Mouse (Mus musculus) fibroblast of lung, adult 2 months (primary cell): ENCODE data around the gene Zfp618.
A peak's percentile ranks its signal among the peaks of the same experiment; 100 is the strongest.

ENCODE experiments used
- DNase-seq: peaks from one replicate; pipeline ENCODE4 v3.0.0-alpha.2; 2011; ENCODE audit warnings: low read depth

The Zfp618 gene

DNA sequence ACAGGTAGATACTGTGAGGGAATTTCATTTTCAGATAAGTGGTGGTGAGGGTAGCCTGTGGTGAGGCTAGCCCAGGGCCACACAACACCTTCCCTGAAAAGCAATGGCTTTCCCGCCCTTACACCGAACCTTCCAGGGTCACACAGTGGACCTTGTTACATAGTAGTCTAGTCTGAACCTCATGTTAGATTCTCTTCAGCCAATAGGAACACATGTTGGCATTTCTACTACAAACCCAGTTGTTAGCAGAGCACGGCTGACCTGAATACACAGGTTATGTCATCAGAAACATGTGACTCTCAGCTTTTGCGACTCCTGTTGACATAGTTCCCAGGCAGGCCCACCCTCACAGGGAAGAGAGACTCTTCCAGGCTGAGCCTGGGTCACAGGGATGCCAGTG, 33.9 kb downstream of the Zfp618 start:
- no peak for DNase-seq

DNA sequence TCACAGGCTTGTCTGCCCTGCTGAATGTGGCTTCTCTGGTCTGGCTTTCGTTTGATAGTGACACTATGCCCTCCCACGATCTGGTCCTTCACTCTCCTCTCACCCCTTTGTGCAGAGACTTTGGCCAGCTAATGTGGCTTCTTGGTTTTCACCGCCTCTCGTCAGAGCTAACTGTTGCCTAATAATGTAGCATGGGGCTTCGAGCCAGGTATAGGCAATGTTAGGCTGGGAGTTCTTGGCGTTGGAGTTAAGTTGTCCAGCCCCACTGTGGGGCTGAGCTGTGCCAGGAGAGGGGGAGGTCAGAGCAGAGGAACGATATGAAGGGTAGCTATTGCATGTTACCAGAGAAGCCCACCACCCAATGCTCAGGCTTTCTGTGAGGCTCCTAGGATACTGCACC, 34.5 kb downstream of the Zfp618 start:
- DNase-seq = no peak

DNA sequence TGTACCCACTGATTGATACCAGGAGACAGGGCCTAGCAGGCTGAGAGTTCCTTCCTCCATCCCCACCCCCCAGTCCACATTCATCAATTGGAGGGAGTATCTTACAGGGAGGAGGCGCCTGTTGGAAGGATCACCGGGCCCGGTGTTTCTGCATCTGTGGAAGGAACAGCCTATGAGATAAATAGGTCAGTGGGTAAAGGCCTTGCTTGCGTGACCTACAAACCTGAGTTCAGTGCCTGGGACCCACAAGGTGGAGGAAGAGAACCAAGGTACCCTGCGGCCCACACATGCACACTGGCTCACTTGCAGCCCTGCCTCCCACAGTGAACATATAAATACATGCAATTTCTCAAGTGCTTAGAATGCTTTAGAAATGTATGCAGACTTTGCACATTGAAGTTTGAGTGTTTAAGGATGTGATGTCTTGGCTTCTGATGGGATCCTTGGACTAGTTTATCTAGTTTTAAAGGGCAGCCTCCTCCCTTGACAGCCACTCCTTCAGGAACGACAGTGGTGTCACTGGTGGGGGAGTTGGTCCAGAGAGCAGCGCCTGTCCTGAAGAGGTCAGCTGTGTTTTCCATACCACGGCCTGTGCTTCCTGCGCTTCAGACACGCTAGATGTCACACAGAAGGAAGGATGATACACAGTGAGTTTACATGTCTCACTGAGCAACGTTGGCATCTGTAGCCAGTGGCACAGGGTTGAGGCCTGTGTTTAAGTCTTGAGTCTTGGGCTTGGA, 35.1 kb downstream of the Zfp618 start:
- no peak for DNase-seq

DNA sequence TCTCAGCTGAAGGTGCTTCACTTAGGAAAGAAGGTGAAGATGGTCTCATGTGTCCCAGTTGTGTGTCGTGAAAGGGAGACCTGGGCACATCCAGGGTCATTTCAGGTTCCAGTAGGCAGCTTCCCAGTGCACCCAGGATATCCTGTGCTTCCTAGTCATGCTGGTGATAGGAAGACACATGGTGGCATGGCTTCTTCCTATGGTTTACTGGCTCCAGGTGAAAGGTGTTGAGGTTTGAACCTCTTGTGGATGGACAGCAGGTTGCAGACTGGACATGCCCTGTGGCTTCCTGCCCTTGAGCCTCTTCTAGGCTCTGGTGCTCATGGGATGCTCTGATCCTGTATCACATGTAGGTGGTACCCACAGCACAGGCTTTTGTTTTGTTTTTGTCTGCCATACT, 37.0 kb downstream of the Zfp618 start:
- DNase-seq = no peak

DNA sequence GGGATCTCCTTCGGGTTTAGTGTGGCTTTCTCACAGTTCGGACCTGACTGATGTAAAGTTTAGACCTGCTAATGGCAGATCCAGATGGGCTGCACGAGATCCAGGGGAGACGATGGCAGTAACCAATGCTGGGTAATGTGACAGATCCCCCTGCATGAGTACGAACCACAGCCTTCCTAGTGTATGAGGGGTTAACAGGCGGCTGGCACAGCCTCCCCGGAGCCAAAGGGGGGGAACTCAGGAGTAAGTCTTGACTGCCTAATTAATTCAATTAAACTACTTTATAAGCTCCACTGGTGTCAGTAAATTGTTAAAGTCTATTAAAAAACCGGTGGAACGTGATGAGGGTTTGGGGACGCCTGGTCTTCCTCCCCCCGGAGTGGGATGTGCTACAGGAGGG, 39.1 kb downstream of the Zfp618 start:
- DNase-seq = no peak

DNA sequence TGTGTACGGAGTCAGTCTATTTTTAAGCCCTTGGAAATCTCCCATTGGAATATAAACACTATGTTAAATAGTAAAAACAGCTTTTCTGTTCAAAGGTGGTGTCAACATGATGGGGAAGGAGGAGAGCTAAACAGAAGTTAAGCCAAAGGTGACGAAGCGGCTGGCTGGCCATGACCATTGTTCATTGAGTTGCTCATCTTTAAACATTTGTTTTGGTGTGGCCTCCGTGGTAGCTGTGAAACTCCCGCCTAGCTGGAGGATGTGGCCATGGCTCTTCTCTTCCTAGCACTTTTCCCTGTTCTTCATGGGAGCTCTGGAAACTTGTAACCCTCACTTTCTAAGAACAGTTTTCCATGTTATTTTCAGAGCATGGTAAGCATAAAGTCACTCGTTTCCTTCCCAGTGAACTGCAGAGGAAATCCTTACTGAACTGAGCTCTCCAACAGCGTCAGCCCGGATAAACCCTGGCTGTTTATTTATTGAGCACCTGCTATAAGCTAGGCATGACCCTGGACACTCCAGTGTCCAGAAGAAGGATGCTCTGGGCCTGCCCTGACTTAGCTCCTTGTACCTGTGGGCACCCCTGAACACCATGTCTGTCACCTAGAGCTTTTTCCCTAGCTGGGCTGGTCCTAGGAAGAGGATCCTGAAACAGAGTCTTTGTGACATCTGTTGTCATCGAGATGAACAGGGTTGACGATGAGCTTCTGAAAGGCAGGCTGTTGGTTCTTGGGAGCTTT, 40.2 kb downstream of the Zfp618 start:
- DNase-seq = no peak

DNA sequence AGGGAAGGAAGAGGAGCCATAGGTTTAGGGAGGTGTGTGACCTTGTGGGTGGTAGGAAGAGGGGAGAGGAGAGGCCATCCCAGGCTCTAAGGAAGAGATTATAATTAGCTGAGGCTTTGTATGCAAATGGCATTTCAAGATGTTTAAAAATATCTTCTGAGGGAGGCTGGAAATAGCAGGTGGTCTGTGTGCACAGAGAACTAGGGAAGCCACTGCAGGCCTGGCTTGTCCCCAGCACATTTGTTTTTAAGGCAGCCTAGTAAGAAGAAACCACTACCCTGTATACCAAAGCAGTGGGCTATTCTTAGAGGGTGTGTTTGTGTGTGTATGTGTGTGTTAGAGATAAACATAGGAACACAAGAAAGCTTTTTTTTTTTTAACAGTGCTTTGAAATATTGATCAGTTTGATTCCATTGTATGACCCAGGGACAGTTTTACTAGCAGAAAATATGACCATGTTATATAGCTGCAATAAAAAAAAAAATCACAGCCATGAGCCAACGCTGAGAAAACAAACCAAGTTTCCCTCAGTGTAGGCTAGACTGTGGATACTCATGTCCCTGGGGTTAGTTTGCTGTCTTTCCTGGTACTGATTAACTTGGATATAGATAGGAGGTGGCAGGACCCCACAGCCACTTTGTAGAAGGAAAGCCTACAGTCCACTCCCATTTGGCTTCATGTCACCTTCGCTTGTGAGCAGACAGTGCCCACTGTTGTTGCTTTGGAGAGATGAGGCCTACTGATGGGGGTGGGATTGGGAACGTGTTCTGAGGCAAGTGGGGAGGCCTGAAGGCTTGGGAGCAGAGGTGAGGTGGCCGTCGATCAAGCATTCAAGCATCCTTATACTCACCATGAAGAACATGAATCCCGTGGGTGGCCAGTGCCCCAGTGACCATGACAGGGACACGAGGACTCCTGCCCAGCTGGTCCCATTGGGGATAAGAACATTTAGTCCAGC, 41.1 kb downstream of the Zfp618 start:
- no peak for DNase-seq

DNA sequence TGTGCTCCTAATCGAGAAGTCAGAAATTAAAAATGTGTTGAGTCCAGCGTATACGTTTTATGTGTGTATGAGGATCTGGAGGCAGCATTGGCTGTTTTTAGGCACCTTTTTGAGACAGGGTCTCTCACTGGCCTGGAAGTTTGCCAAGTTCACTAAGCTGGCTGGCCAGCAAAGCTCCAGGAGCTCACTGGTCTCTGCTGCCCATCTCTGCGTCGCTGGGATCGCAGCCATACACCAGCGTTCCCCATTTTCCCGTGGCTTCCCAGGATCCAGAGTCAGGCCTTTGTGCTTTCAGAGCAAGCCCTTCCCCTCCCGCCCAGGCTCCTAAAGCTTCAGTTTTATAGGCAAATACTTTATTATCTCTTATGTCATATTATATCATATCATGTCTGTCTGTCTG, 42.8 kb downstream of the Zfp618 start:
- DNase-seq = no peak

DNA sequence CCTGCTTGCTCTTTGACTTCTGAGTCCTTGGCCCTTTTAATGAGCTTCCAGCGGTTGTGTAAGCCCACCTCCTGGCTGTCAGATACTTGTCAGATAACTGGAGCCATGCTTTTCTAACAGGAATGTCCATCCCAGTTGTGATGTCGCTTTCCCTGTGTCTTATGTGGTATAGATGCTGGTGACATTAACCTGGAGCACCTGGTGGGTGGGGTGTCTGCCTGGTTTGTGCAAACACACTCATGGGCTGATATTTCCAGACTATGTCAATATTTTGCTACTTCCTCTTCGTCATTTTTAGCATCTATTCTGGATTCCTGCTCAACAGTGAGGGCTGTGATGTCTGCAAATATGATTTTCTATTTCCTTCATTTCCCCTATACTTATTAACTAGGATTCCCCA, 43.4 kb downstream of the Zfp618 start:
- no peak for DNase-seq

DNA sequence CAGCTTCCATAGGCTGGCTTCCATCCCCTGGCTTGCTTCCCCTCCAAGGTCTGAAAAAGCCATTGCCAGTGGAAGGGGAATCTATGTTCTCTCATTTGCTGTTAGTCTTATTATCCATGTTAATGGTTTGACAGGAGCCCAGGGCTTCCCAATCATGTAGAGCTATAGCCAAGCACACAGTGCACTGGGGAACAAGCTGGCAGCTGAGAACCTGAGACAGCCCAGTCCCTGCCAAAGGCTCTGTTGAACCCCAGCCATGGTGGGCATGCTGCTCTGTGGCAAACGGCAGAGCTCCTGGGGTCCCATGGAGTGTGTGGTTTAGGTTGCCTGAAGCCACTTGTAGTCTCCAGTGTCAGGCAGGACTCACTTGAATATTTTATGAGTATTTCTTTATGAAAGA, 44.4 kb downstream of the Zfp618 start:
- no peak for DNase-seq

DNA sequence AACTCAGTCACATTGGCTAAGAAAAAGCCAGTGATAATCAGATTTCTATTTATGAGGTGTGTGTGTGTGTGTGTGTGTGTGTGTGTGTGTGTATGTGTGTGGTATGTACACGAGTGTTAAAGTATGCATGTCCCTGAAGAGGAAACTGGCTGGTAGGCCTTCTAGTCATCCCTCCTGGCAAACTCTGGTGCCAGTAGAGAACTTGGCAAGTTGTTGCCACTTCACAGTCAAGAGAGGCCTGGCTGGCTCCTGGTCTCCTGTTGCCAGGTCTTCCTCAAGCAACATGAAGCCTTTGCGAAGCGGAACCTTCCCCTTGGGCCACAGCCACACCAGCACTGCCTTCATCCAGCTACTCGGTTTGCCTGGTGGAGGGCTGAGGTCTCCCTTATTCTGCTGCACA, 44.9 kb downstream of the Zfp618 start:
- DNase-seq = peak; percentile 26

DNA sequence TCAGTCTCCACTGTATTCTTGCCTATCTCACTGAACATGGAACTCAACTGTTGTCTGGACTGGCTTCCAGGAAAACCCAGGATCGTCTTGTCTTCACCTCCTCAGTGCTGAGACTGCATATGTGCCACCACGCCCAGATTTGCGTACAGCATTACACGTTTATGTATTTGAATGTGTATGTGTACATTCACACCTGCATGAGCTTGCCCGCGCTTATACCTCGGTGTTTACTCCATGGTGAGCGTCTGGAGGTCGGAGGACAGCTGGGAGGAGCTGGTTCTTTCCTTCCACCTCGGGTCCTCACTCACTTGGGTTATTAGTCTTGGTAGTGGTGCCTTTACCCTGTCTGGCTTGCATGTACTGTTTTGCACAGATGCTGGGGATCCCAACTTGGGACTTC, 53.2 kb downstream of the Zfp618 start:
- DNase-seq = no peak

DNA sequence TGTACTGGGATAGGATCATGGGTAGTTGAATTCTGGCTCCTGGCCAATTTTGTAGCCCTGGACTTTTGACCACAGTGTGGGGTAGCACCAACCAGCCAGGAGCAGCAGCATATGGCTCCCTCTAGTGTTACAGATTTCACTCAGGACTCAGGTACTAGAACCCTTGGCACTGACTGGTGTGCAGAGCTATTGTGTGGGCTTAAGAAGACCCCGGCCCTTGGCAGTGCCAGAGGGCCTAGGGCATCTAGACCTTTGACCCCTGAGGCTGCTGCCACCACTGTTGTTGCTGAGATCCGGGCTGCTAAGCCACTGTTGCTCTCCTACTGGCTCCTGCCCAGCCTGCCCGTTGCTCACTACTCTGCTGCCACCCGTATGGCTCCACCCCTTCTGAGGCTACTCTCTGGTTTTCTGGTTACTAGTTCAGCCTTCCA, 54.1 kb downstream of the Zfp618 start:
- DNase-seq = no peak

DNA sequence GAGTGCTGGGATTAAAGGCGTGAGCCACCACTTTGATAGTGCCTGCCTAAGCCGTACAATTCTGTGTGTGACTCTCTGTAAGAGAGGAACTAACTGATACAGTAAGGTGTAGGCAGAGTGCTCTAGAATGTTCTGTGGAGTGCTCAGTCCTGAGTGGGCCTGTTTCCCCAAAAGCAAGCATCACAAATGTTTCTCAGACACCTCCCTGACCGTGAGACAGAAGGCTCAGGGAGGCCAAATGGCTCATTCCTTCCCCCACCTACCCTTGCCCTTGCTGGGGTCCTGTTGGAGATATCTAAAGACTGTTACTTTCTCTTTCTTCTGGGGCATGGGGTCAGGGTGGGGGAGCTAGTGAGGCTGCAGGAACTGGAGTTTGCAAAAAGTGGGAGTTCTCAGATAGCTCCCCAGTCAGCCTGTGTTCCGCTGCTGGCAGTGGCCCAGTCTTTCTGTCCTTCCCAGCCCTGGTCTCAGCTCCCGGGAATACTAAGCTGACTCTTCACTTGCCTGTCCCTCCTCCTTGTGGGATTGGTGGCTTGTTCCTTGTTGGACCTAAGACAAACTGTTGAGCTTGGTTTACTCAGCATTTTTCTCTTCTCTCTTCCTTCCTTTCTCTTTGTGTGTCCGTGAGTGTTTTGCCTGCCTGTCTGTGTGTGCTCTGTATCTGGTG, 55.8 kb downstream of the Zfp618 start:
- no peak for DNase-seq

DNA sequence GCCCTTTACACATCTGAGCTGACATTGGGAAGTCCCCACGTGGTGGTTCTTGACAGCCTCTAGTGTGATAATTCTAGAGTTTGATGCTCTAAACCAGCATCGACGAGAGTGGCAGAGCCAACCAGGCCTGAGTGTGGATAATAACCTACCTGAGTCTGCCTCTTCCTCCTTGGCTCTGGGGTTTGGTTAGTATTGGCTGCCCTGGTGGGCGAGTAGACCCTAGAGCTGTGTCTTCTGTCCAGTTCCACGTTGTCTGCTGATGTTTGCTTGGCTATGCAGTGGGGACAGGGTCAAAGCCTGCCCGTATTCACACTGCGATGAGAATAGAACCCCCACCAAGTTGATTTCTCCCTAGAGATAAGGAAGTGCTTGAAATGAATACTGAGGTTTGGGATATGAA, 58.1 kb downstream of the Zfp618 start:
- DNase-seq = no peak

DNA sequence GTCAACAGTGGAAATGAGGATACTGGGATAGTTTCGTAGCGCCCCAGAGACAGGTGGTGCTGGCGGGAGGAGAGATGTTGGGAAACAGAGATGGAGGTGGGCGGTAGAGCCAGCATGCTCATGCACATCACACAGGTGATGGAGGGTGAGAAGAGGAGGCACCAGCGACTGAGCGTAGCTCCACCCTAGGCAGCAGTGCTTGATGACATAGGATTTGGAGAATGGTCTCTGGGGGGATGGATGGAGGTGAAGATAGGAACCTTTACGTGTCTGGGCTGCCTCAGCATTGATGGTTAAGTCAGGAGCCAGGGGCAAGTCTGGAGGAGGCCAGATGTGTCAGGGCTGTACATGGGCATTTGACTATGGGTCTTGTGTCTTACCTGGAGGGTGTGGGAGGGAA, 58.7 kb downstream of the Zfp618 start:
- no peak for DNase-seq

DNA sequence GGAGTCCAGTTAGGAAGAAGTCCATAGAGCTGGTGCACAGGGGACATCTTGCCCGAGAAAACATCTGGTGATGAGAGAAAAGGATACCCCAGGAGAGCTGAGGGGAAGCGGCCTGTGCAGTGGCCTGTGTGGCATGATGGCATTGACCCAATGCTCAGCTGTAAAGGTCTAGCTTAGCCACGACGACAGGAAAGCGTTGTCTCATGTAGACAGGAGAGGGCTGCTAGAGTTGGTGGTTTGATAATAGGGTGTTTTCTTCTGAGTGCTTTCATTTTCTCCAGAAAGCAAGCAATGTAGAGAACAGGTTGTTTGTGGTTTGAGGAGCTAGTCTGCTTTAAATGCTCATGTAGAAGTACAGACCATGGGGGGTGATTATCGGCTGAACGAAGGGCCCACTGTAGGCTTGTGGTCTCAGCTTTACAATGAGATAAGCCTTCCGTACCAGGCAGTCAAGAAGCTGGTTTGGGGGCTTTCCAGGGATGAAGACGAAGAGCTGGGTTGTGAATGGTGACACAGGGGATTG, 59.4 kb downstream of the Zfp618 start:
- no peak for DNase-seq

DNA sequence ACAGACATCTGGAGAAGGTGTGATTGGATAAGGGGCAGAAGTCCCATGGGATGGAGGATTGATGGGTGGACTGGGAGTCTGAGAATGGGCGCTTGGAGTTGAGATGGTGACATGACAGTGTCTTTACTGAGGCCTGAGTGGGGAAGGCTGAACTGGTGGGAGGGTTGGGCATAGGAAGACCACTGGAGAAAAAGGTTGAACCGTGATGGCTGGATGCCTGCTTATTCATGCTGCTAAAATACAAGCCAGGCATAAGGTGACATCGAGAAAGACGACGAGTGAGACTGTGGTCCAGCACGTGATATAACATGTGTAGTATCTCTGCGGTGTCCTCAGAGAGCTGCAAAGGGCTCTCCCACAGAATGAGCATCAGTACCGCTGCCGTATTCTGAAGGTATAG, 59.9 kb downstream of the Zfp618 start:
- no peak for DNase-seq

DNA sequence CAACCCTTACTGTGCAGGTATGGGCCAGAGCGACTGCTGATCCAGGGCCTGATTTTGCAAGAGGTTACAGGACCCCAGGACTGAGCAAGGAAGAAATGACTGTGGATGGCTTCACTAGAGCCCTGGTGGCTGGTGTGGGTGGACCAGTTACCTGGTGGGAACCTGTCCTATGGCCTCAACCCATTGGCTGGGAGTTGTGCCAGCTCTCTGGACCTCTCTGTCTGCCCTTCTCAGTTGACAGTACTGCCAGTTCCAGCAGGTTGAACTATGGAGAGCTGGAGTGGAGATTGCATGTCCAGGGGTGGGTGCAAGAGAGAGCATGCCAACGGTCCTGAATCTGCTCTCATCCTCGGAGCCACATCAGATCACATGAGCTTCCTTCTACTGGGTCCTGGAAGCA, 60.9 kb downstream of the Zfp618 start:
- no peak for DNase-seq

DNA sequence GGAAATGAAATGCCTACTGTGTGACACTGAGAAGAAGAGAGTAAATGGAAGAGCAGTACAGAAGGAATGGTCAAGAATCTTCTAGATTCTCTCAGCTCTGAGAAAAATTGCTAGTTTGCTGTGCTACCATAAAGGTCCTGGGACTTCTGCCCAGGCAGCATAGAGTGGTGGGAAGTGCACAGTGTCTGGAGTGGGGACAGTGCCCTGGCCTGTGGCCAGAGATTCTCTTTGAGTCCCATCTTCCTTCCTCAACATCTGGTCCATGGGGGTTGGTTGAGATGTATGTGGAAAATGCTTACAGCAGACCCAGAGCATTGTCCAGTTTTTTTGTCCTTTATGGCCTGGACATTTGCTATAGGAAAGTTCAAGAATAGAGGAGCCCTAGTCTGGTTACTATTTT, 62.1 kb downstream of the Zfp618 start:
- DNase-seq = no peak

DNA sequence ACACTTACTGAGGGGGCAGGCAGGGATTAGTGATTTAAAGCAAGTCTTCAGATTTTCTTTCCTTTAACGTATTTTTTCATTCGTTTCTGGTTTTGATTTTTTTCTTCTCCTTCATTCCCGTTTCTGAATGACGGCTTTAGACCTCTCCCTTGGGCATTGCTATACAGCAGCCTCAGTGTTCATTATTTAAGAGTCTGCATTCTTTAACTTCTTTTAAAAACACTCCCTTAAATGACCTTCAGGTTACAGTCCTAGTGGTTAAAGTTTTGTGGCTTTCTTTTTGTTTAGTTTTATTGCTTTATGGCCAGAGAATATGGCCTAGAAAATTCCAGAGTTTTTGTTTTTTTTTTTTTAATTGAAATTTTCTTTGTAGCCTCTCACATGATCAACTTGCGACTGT, 64.8 kb downstream of the Zfp618 start:
- DNase-seq = no peak

DNA sequence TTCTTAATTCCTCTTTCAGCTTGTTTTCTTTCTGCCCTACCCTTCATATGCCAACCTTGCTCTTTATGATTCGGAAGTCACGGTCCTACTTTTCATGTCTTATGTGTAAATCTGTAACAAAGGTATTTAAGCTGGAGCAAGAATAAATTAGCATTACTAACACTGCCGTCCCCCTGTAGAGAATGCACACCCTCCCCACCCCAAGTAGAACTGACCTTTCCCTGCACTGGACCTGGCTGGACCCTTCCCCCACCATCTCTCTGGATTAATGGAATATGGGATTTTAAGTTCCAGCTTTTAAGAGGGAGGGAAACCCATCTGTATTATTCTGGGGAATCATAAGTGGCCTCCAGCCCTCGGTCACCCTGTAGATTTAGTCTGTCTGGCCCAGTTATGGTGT, 65.9 kb downstream of the Zfp618 start:
- DNase-seq = no peak
